Mouse (Mus musculus) forebrain, embryonic 16.5 days (tissue): Measurements from ENCODE around the gene Clca3a1. TPM values are rescaled to one million over a fixed set of nuclear protein-coding genes. Genes with fewer than 3 reads are reported as not detected.

ENCODE experiments used
- ATAC-seq: fragments of 200-750 bp; cut with Nextera tagmentation; 2 replicates; pipeline ENCODE4 v1.8.0; 2017; ENCODE audit warnings: mild to moderate bottlenecking, moderate library complexity
- H3K27ac ChIP-seq: fragments of 300-500 bp; sonication (generic); 2 replicates; pipeline ENCODE4 v1.5.1; 2014; ENCODE audit warnings: low read length, control low read depth
- H3K27me3 ChIP-seq: fragments of 300-500 bp; sonication (generic); replicated peaks from 2 replicates; pipeline ENCODE4 v1.6.1; 2014; ENCODE audit warnings: low read length; ENCODE audit not compliant: control insufficient read depth, insufficient read depth
- H3K36me3 ChIP-seq: fragments of 300-500 bp; sonication (generic); 2 replicates; pipeline ENCODE4 v1.6.1; 2014; ENCODE audit not compliant: control insufficient read depth, insufficient read depth
- H3K4me1 ChIP-seq: fragments of 300-500 bp; sonication (generic); replicated peaks from 2 replicates; pipeline ENCODE4 v1.6.1; 2014; ENCODE audit warnings: low read length; ENCODE audit not compliant: control insufficient read depth, insufficient read depth
- H3K4me2 ChIP-seq: fragments of 300-500 bp; sonication (generic); 2 replicates; pipeline ENCODE4 v1.6.1; 2014; ENCODE audit warnings: mild to moderate bottlenecking, low read length, control low read depth
- H3K4me3 ChIP-seq: fragments of 300-500 bp; sonication (generic); replicated peaks from 2 replicates; pipeline ENCODE4 v1.5.1; 2014; ENCODE audit warnings: mild to moderate bottlenecking, low read length, control low read depth
- H3K9ac ChIP-seq: fragments of 300-500 bp; sonication (generic); replicated peaks from 2 replicates; pipeline ENCODE4 v1.6.1; 2014; ENCODE audit warnings: low read depth, low read length, control low read depth
- H3K9me3 ChIP-seq: fragments of 300-500 bp; sonication (generic); 2 replicates; pipeline ENCODE4 v1.6.1; 2016; ENCODE audit warnings: low read length; ENCODE audit not compliant: control insufficient read depth
- WGBS: fragments of 180-500 bp; shearing (Covaris S2); extraction: QIAGEN DNeasy Blood & Tissue Kit; methylation state at CpG from one replicate; pipeline ENCODE4 v1.1.7; 2014; 5-methylcytosine and 5-hydroxymethylcytosine counted together
- polyA plus RNA-seq: library from polyadenylated mRNA; unstranded; fragments of >200 nt; fragmentation: Nextera tagmentation; extraction: Ambion mirVana; gene quantifications from 2 replicates; pipeline ENCODE4 v1.2.1, GENCODE M21; 2015

The Clca3a1 gene
- polyA plus RNA-seq, 1 experiment from 2014 or later, result 0.70 TPM

DNA sequence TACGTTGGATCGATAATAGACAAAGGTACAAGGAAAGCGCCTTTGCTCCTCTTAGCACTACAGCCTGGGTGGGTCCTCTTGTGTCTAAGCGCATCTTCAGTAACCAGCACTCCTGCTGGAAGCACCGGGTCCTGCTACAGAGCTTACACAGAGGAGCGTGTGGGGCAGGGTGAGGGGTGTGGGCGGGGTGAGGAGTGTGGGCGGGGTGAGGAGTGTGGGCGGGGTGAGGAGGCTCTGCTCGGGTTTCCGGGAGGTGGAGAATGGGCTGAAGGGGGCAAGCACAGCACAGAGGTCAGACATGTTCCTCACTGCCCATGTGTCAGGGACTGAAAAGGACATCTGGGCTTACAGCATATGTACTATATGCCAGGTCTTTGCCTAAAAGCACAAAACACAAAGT is 71.5 kb downstream of the Clca3a1 start:
- no peaks in the 10 kb centered on the region for H3K27me3 ChIP-seq
- 12% methylated on average over 11 of the region's 11 CpGs for WGBS
- H3K27ac ChIP-seq, result no peak overlapping the region
- H3K4me2 ChIP-seq, result no peak overlapping the region
- H3K9ac ChIP-seq, result no peak overlapping the region
- H3K9me3 ChIP-seq, result no peaks in the 10 kb centered on the region
- peaks cover 8% of the 10 kb centered on the region for H3K36me3 ChIP-seq
- no peak overlapping the region for H3K4me3 ChIP-seq
- H3K4me1 ChIP-seq, result no peaks in the 10 kb centered on the region
- ATAC-seq, result peak; percentile 70

DNA sequence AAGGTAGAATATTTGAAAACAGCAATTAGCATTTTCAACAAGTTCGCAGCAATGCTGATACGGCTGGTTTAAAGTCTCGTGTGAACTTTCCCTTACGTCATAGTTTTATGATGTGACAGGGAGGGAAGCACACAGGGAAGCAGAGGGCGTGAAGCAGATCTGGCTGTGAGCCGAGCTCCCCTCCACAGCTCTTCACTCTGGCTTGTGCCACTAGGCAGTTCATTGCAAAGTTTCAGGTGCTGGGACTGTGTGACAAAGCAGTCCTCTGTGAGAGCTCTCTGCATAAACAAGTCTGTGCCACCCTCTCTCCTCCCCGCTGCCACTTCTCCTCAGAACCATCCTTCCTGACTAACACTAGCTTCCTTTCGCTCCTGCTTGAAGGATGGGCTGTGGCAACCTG is 72.5 kb downstream of the Clca3a1 start:
- H3K4me3 ChIP-seq, result no peak overlapping the region
- no peak overlapping the region for H3K4me2 ChIP-seq
- H3K9me3 ChIP-seq, result no peaks in the 10 kb centered on the region
- H3K27me3 ChIP-seq, result no peaks in the 10 kb centered on the region
- no peaks in the 10 kb centered on the region for H3K4me1 ChIP-seq
- no peak for ATAC-seq
- no peak overlapping the region for H3K9ac ChIP-seq
- 80% methylated on average over 8 of the region's 8 CpGs for WGBS
- peaks cover 8% of the 10 kb centered on the region for H3K36me3 ChIP-seq
- H3K27ac ChIP-seq, result no peak overlapping the region

DNA sequence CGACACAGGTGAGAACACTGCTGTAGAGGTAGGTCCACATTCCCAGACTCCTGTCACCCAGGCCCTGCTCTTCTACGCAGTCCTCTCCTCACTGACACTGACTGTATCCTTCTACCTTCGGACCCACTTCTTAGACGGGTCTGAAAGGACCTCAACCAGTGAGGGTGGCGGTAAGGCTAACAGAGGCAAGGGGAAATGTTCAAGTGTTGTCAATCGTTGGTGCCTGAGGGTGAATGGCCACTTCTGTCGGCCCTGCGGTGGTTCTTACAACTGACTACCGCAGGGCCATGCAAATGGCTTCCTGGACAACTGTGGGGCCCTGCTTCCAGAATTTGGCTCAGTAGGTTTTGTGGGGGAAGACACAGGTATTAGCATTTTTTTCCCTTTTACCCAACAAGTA is 73.2 kb downstream of the Clca3a1 start:
- 84% methylated on average over 9 of the region's 9 CpGs for WGBS
- no peak overlapping the region for H3K4me3 ChIP-seq
- peaks cover 8% of the 10 kb centered on the region for H3K36me3 ChIP-seq
- no peaks in the 10 kb centered on the region for H3K27me3 ChIP-seq
- no peak overlapping the region for H3K9ac ChIP-seq
- H3K9me3 ChIP-seq, result no peaks in the 10 kb centered on the region
- H3K27ac ChIP-seq, result no peak overlapping the region
- H3K4me1 ChIP-seq, result no peaks in the 10 kb centered on the region
- no peak overlapping the region for H3K4me2 ChIP-seq
- ATAC-seq, result no peak

DNA sequence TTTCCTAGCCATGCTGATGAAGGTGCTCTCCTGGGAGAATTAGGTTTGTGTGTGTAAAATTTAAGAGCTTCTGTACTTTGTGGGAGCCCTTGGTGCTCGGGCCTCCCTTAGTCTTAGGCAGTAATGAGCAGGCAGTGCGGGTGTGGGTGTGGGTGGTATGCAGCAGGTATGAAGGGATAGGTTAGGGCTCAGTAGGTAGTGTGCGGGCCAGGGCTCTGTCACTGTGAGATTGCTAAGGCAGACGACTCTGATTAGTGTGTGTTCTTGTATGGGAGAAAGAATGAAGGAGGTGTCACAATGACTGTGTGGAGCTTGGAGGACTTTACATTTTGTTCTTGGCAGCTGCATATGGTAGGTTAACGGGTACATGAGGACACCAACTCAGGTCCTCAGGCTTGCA is 74.6 kb downstream of the Clca3a1 start:
- Histone ChIP-seq H3K36me3 (peaks cover 8% of the 10 kb centered on the region), H3K9ac (no peak overlapping the region), H3K9me3 (no peaks in the 10 kb centered on the region), H3K4me1 (no peaks in the 10 kb centered on the region), H3K27ac (no peak overlapping the region), H3K27me3 (no peaks in the 10 kb centered on the region), H3K4me2 (no peak overlapping the region), H3K4me3 (no peak overlapping the region)
- no peak for ATAC-seq
- 87% methylated on average over 5 of the region's 5 CpGs for WGBS

DNA sequence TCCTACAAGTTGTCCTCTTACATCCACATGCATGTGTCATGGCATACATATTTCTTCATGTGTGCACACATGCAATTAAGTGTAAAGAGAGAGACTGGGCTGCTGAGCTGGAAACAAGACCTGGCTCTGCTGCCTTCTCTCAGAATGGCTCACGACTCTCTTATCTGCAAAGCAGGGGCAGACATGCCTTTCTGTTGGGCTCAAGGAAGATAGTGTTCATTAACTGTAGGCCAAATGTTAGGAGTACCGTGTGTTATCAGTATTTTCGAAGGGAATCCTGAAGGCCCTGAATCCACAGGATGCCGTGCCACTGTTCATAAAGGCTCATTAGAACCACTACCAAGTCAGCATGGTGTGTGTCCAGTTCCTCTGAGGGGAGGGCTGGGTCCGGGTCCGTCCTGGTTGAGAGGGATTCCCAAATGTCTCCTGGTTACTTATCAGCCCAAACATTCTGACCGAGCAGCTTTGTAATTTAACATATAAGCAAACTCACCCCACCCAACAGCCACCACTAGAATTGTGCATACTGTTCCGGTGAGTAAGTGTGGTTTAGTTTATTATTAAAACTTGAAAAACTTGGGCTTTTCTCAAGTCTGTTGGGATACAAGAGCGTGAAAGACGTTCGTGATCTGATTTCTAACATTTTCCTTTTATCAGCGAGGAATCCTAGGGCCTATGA is 77.5 kb downstream of the Clca3a1 start:
- no peak overlapping the region for H3K4me3 ChIP-seq
- no peaks in the 10 kb centered on the region for H3K9me3 ChIP-seq
- WGBS, result 97% methylated on average over 12 of the region's 12 CpGs
- H3K36me3 ChIP-seq, result peaks cover 2% of the 10 kb centered on the region
- ATAC-seq, result no peak
- no peak overlapping the region for H3K4me2 ChIP-seq
- no peaks in the 10 kb centered on the region for H3K27me3 ChIP-seq
- H3K4me1 ChIP-seq, result no peaks in the 10 kb centered on the region
- no peak overlapping the region for H3K27ac ChIP-seq
- no peak overlapping the region for H3K9ac ChIP-seq

DNA sequence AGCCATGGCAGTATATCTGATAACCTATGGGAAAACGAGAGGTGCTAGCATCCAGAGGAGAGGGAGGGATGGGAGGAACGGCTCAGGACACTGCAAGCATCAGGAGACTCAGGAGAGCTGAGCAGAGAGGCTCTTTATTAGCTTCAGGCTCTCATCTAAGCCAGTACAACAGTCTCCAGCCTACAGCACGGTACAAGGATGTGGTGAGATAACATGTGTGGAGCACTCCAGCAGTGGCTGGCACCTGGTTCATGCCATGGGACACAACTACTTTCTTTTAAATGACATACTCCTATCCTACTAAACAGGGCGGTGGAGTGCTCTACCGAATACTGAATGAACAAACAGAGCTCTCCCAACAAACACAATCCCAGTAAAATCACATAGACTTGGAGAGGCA is 79.2 kb downstream of the Clca3a1 start:
- H3K9me3 ChIP-seq, result no peaks in the 10 kb centered on the region
- H3K27ac ChIP-seq, result no peak overlapping the region
- no peak overlapping the region for H3K9ac ChIP-seq
- H3K4me3 ChIP-seq, result no peak overlapping the region
- H3K36me3 ChIP-seq, result peaks cover 2% of the 10 kb centered on the region; the same call in 1 of the 2 replicates
- H3K4me1 ChIP-seq, result no peaks in the 10 kb centered on the region
- ATAC-seq, result no peak
- H3K27me3 ChIP-seq, result no peaks in the 10 kb centered on the region
- WGBS, result 85% methylated on average over 5 of the region's 5 CpGs
- H3K4me2 ChIP-seq, result no peak overlapping the region

DNA sequence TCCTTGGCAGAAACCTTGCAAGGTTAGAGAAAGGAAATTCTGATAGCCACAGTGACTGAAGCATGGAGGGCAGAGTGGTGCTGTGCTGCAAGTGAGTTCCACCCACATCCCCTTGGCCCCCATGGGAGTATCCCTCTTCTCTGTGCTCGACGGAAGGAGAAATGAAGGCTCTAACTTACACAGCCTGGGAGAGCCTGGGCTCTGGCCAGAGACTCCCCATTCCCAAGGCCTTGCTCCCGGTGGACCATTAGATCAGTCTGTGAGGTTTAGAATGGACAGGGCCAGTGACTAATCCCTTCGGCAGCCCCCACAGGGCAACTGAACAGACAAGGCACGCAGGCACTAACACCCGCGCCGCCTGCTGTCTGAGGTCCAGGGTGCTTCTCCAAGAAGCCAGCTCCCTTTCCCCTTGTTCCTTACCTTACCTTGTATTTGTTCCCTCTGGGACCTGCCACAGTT is 81.0 kb downstream of the Clca3a1 start:
- Histone ChIP-seq H3K9ac (no peak overlapping the region), H3K27ac (no peak overlapping the region), H3K4me3 (no peak overlapping the region), H3K4me2 (no peak overlapping the region), H3K27me3 (no peaks in the 10 kb centered on the region), H3K4me1 (no peaks in the 10 kb centered on the region), H3K36me3 (no peaks in the 10 kb centered on the region), H3K9me3 (no peaks in the 10 kb centered on the region)
- 84% methylated on average over 8 of the region's 8 CpGs for WGBS
- ATAC-seq, result no peak

Other genes starting within 250 kb of the Clca3a1 start
- gene Hs2st1, start 190.8 kb downstream of the Clca3a1 start, polyA plus RNA-seq, result 16.3 and 17.7 TPM in 2 replicates
- 538 and 568 TPM in 2 replicates for gene Selenof, start 190.7 kb downstream of the Clca3a1 start, polyA plus RNA-seq
- 93.4 and 106 TPM in 2 replicates for gene Sh3glb1, start 40.6 kb downstream of the Clca3a1 start, polyA plus RNA-seq
- not detected in 2 replicates for gene Clca3a2, start 58.5 kb upstream of the Clca3a1 start, polyA plus RNA-seq
- not detected in 2 replicates for gene Clca3b, start 88.4 kb upstream of the Clca3a1 start, polyA plus RNA-seq
- gene Clca4b, start 171.6 kb upstream of the Clca3a1 start, polyA plus RNA-seq, result not detected in 2 replicates
- not detected in 2 replicates for gene Clca4a, start 214.1 kb upstream of the Clca3a1 start, polyA plus RNA-seq